23 mouse cellular contexts compared by ENCODE assay signal in the genomic region with DNA sequence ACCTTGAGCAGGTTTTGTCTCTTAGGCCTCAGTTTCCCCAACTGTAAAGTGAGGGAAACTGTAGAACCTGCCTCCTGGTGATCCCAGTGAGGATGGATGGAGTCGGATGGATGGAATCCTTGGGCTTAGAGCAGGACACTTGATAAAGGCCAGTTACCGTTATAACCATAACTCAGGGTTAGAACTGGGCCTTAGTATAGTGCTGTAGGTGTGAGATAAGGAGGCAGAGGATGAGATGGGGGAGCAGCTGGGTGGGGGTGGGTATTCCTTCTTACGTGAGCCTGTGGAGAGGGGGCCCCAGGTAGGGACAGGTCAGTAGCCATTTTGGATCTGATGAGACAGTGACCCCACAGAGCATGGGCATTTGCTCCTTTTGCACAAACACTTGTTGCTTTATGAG. TPM values are rescaled to one million over a fixed set of nuclear protein-coding genes. Genes with fewer than 3 reads are reported as not detected.
DNase-seq lines count a peak whose midpoint lies in the region; ATAC-seq and TF ChIP-seq lines count a peak whose summit lies in the region.
"Had no signal": no experiment of that assay in that cellular context is flagged by ENCODE, and none has a peak within 500 bp of the region (broad histone marks: within the 10 kb centered on the region; RNA-seq: fewer than 3 reads in every experiment).

No protein-coding gene starts in this region.

- H3K9me3 ChIP-seq in forebrain, postnatal 0 days (ENCODE audit: low read length) = no peaks in the 10 kb centered on the region
- no peaks in the 10 kb centered on the region for H3K9me3 ChIP-seq in forebrain, embryonic 11.5 days (ENCODE audit: control insufficient read depth, low read length)
- H3K9me3 ChIP-seq in erythroblast, embryonic 14.5 days (ENCODE audit: control insufficient read depth, low read length) = no peaks in the 10 kb centered on the region
- H3K9me3 ChIP-seq in liver, embryonic 15.5 days (replicated peaks) = no peaks in the 10 kb centered on the region
- H3K9me3 ChIP-seq in intestine, embryonic 16.5 days (ENCODE audit: control insufficient read depth, low read length) = no peaks in the 10 kb centered on the region
- H3K9me3 ChIP-seq: embryonic facial prominence, embryonic 12.5 days; limb, embryonic 12.5 days had no signal

- TF ChIP-seq CTCF in forebrain, postnatal 0 days (IDR thresholded peaks at IDR 0.05; ENCODE audit: low read depth) = no peak
- no peak for TF ChIP-seq CTCF in bone marrow, adult 2 months (IDR thresholded peaks at IDR 0.05; ENCODE audit: control insufficient read depth, insufficient read depth, low read length)

- H3K4me2 ChIP-seq in forebrain, postnatal 0 days (ENCODE audit: low read depth) = no peak overlapping the region
- H3K4me2 ChIP-seq in forebrain, embryonic 11.5 days (ENCODE audit: low read depth, low read length, severe bottlenecking) = no peak overlapping the region
- peak overlapping the region; percentile 52 for H3K4me2 ChIP-seq in liver, embryonic 15.5 days
- H3K4me2 ChIP-seq in intestine, embryonic 16.5 days (ENCODE audit: low read depth, low read length) = no peak overlapping the region
- H3K4me2 ChIP-seq: embryonic facial prominence, embryonic 12.5 days; limb, embryonic 12.5 days; lung, embryonic 14.5 days had no signal

- H3K4me1 ChIP-seq in forebrain, postnatal 0 days (ENCODE audit: insufficient read depth) = peaks cover 38% of the 10 kb centered on the region
- H3K4me1 ChIP-seq in forebrain, embryonic 11.5 days (replicated peaks; ENCODE audit: control insufficient read depth, insufficient read depth, low read length) = peaks cover 20% of the 10 kb centered on the region
- peaks cover 10% of the 10 kb centered on the region for H3K4me1 ChIP-seq in bone marrow, adult 2 months (ENCODE audit: control insufficient read depth, insufficient read depth, low read length)
- H3K4me1 ChIP-seq in erythroblast, embryonic 14.5 days (ENCODE audit: control insufficient read depth) = peaks cover 78% of the 10 kb centered on the region
- H3K4me1 ChIP-seq in liver, embryonic 15.5 days (replicated peaks) = peaks cover 69% of the 10 kb centered on the region
- H3K4me1 ChIP-seq in intestine, embryonic 16.5 days (ENCODE audit: control insufficient read depth, insufficient read depth, low read length) = peaks cover 20% of the 10 kb centered on the region

- no peak for DNase-seq in forebrain, postnatal 0 days
- no peak for DNase-seq in forebrain, embryonic 11.5 days (ENCODE audit: low spot score)
- DNase-seq in cerebellum, postnatal 25 days = no peak
- DNase-seq: B cell, adult 2 months; cerebellum, adult 2 months; heart, postnatal 4 days; kidney, adult 2 months; kidney, postnatal 14 days; layer of hippocampus, adult 9-11 months; lung, embryonic 14.5 days; lung, postnatal 36 days; right cerebral cortex, postnatal 4 days had no signal

- 87% methylated on average over 3 of the region's 3 CpGs for WGBS in forebrain, postnatal 0 days
- 91% methylated on average over 3 of the region's 3 CpGs for WGBS in forebrain, embryonic 11.5 days
- WGBS in bone marrow, adult 2 months = 56% methylated on average over 3 of the region's 3 CpGs
- WGBS in liver, embryonic 15.5 days (ENCODE audit: insufficient replicate concordance) = 28% methylated on average over 3 of the region's 3 CpGs
- 85% methylated on average over 3 of the region's 3 CpGs for WGBS in intestine, embryonic 16.5 days

- H3K27me3 ChIP-seq in forebrain, postnatal 0 days (ENCODE audit: insufficient read depth, low read length) = no peaks in the 10 kb centered on the region
- H3K27me3 ChIP-seq in forebrain, embryonic 11.5 days (ENCODE audit: control insufficient read depth, insufficient read depth, low read length) = no peaks in the 10 kb centered on the region
- H3K27me3 ChIP-seq in erythroblast, embryonic 14.5 days (ENCODE audit: control insufficient read depth) = no peaks in the 10 kb centered on the region
- no peaks in the 10 kb centered on the region for H3K27me3 ChIP-seq in liver, embryonic 15.5 days
- no peaks in the 10 kb centered on the region for H3K27me3 ChIP-seq in intestine, embryonic 16.5 days (replicated peaks; ENCODE audit: control insufficient read depth, insufficient read depth, low read length)
- H3K27me3 ChIP-seq: embryonic facial prominence, embryonic 12.5 days; limb, embryonic 12.5 days had no signal

- no peak overlapping the region for H3K4me3 ChIP-seq in forebrain, postnatal 0 days (ENCODE audit: low read depth, low read length)
- H3K4me3 ChIP-seq in forebrain, embryonic 11.5 days (ENCODE audit: low read depth, low read length) = no peak overlapping the region
- no peak overlapping the region for H3K4me3 ChIP-seq in bone marrow, adult 2 months (replicated peaks; ENCODE audit: control insufficient read depth, low read depth, low read length)
- H3K4me3 ChIP-seq in erythroblast, embryonic 14.5 days (replicated peaks) = peak overlapping the region; percentile 13
- H3K4me3 ChIP-seq in liver, embryonic 15.5 days (replicated peaks) = no peak overlapping the region
- H3K4me3 ChIP-seq in intestine, embryonic 16.5 days (ENCODE audit: low read length) = no peak overlapping the region
- H3K4me3 ChIP-seq: embryonic facial prominence, embryonic 12.5 days; limb, embryonic 12.5 days had no signal

- ATAC-seq in forebrain, postnatal 0 days = no peak
- ATAC-seq in forebrain, embryonic 11.5 days (replicated peaks; ENCODE audit: low FRiP score) = no peak
- ATAC-seq in liver, embryonic 15.5 days (ENCODE audit: insufficient read depth) = peak; percentile 69
- ATAC-seq in intestine, embryonic 16.5 days = no peak

- H3K36me3 ChIP-seq in forebrain, postnatal 0 days (ENCODE audit: insufficient read depth) = no peaks in the 10 kb centered on the region
- H3K36me3 ChIP-seq in forebrain, embryonic 11.5 days (ENCODE audit: control insufficient read depth, insufficient read depth, low read length) = no peaks in the 10 kb centered on the region
- peaks cover 84% of the 10 kb centered on the region for H3K36me3 ChIP-seq in erythroblast, embryonic 14.5 days (ENCODE audit: control insufficient read depth)
- peaks cover 12% of the 10 kb centered on the region; the same call in 1 of the 2 replicates for H3K36me3 ChIP-seq in liver, embryonic 15.5 days (replicated peaks)
- no peaks in the 10 kb centered on the region for H3K36me3 ChIP-seq in intestine, embryonic 16.5 days (ENCODE audit: control insufficient read depth, insufficient read depth, low read length)

- peak overlapping the region; percentile 23; the same call in 1 of the 2 replicates for H3K27ac ChIP-seq in forebrain, postnatal 0 days (ENCODE audit: low read depth, low read length)
- H3K27ac ChIP-seq in forebrain, embryonic 11.5 days (ENCODE audit: low read depth, low read length) = no peak overlapping the region
- peak overlapping the region; percentile 22; the same call in 1 of the 2 replicates for H3K27ac ChIP-seq in bone marrow, adult 2 months (ENCODE audit: control insufficient read depth, insufficient read depth, low read depth, low read length, poor library complexity)
- peak overlapping the region; percentile 80 for H3K27ac ChIP-seq in liver, embryonic 15.5 days (replicated peaks)
- no peak overlapping the region for H3K27ac ChIP-seq in intestine, embryonic 16.5 days (ENCODE audit: low read length)
- H3K27ac ChIP-seq: embryonic facial prominence, embryonic 12.5 days; limb, embryonic 12.5 days; stomach, postnatal 0 days had no signal

- no peak for TF ChIP-seq POLR2A in bone marrow, adult 2 months (IDR thresholded peaks at IDR 0.05; ENCODE audit: borderline replicate concordance, control insufficient read depth, low read depth, low read length)

- H3K9ac ChIP-seq in forebrain, postnatal 0 days = no peak overlapping the region
- no peak overlapping the region for H3K9ac ChIP-seq in forebrain, embryonic 11.5 days (ENCODE audit: low read length)
- H3K9ac ChIP-seq in liver, embryonic 15.5 days = peak overlapping the region; percentile 39; the same call in 1 of the 2 replicates
- no peak overlapping the region for H3K9ac ChIP-seq in intestine, embryonic 16.5 days (ENCODE audit: low read depth, low read length)
- H3K9ac ChIP-seq: embryonic facial prominence, embryonic 12.5 days; limb, embryonic 12.5 days; lung, embryonic 14.5 days had no signal

RNA-seq across cellular contexts. Expression of gene Bcl11a, which starts 23.8 kb away (rescaled TPM):
- 70.8 and 85.9 TPM in 2 replicates for total RNA-seq in forebrain, postnatal 0 days (2014; rRNA removed)
- polyA plus RNA-seq in forebrain, postnatal 0 days (2015; fragmentation: Nextera tagmentation; extraction: Ambion mirVana) = 173 and 174 TPM in 2 replicates
- 97.0 and 101 TPM in 2 replicates for polyA plus RNA-seq in forebrain, embryonic 11.5 days (2014; fragmentation: Nextera tagmentation; extraction: Ambion mirVana)
- 23.1 and 23.5 TPM in 2 replicates for polyA plus RNA-seq in bone marrow, adult 2 months (2011; ENCODE audit: insufficient read depth, insufficient read length, low replicate concordance, missing spikeins)
- 4.5 and 4.9 TPM in 2 replicates for polyA plus RNA-seq in erythroblast, embryonic 14.5 days (2012)
- polyA plus RNA-seq in liver, embryonic 15.5 days (2015; fragmentation: Nextera tagmentation; extraction: Ambion mirVana) = 24.7 and 25.2 TPM in 2 replicates
- polyA plus RNA-seq in intestine, embryonic 16.5 days (2015; fragmentation: Nextera tagmentation; extraction: Ambion mirVana) = 13.1 and 14.8 TPM in 2 replicates

RNA-seq across cellular contexts. Expression of gene A830031A19Rik, which starts 26.8 kb away (rescaled TPM):
- 1.8 TPM in 1 of 2 replicates, not detected in the other for total RNA-seq in forebrain, postnatal 0 days (2014; rRNA removed)
- 0.26 and 0.63 TPM in 2 replicates for polyA plus RNA-seq in forebrain, postnatal 0 days (2015; fragmentation: Nextera tagmentation; extraction: Ambion mirVana)
- not detected in 2 replicates for polyA plus RNA-seq in forebrain, embryonic 11.5 days (2014; fragmentation: Nextera tagmentation; extraction: Ambion mirVana)
- polyA plus RNA-seq in bone marrow, adult 2 months (2011; ENCODE audit: insufficient read depth, insufficient read length, low replicate concordance, missing spikeins) = not detected in 2 replicates
- polyA plus RNA-seq in erythroblast, embryonic 14.5 days (2012) = not detected in 2 replicates
- not detected in 2 replicates for polyA plus RNA-seq in liver, embryonic 15.5 days (2015; fragmentation: Nextera tagmentation; extraction: Ambion mirVana)
- polyA plus RNA-seq in intestine, embryonic 16.5 days (2015; fragmentation: Nextera tagmentation; extraction: Ambion mirVana) = not detected in 2 replicates
- total RNA-seq: adrenal gland, postnatal 4 days; gastrocnemius, adult 8-10 months; granulocyte monocyte progenitor cell, adult 5-6 weeks; heart, postnatal 4 days had no signal
- polyA plus RNA-seq: cerebellum, adult 2 months; embryonic facial prominence, embryonic 12.5 days; heart, embryonic 14.5 days; kidney, adult 2 months; limb, embryonic 12.5 days; lung, embryonic 14.5 days; stomach, postnatal 0 days had no signal

Comparison
In these comparisons a context has a peak if more than half of its experiments do, and no peak if none do; other contexts are left out.
1. H3K27ac ChIP-seq: peak in forebrain, postnatal 0 days (single experiment), bone marrow, adult 2 months (single experiment) and liver, embryonic 15.5 days (single experiment); none in forebrain, embryonic 11.5 days (single experiment) and intestine, embryonic 16.5 days (single experiment).